Mouse (Mus musculus): ENCODE results near the gene Ninj2.

Gene Ninj2

DNA sequence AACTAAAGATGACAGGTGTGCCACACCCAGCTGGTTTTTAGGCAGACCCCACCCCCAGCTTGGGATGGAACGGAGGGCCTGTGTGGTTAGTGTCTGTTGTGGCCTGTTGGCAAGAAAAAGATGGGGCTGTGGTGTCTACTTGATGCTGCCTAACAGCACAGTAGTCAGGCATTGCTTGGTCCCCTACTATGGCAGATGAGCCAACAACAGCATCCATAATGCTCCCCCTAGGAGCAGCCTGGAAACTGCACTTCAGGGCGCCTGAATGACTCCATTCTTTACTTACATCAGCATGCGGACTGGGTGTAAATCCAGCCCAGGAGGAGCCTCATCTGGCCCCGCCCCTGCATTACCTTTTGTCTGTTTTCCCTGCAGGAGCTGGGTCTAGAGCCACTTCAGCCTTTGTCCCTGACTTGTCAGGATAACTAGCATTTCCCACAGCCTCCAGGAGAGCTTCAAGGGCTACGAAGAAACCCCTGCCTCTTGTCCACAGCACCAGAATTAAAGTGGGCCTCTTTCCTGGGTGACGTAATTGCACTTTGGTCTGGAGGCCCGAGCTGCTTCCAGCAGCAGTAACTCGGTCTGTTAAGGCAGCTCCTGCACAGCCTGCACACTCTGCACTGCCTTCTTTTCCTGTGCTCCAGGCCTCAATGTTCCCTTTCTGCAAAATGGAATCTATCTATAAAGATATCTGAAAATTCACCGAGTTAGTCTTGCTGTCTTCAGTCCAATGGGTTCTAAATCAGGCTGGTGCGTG, 106.7 kb downstream of the Ninj2 start:
- DNase-seq (ENCODE audit: low spot score): no peak

DNA sequence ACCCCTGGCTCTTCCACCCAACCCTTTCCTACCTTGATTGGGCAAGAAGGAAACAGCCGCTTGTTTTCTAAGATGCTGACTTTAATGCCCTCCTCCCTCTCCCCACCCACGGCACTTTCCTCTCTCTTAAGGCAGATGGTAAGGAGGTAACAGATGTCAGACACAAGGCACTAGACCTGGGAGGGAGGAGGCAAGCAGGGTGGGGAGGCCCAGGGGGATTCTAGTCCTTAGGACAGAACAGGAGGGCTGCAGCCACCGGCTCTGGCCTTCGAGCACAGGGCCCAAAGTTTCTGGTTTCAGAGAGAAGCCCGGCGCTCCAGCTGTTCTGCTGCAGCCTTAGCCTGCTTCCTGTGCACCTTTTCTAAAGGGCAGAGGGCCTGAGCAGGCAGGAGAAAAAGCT, 108.8 kb downstream of the Ninj2 start:
- DNase-seq (ENCODE audit: low spot score): no peak

DNA sequence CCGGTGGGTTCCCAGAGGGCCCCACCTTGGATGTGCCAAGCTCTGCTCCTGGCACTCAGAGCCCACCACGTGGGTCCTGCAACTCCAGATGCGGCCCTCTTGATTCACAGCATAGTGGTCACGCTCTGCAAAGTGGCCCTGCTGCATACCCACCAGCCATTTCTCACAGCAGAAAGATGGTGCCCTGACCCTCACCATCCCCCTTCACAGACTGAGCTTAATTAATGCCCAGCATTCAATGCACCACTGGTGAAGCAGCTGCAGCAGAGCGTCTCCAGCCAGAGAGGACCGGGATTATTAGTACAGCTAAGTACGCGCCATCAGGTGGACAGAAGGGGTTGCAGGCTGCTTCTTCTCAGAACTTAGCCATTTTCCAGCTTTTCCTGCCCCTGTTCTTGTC, 109.3 kb downstream of the Ninj2 start:
- no peak for DNase-seq (ENCODE audit: low spot score)

DNA sequence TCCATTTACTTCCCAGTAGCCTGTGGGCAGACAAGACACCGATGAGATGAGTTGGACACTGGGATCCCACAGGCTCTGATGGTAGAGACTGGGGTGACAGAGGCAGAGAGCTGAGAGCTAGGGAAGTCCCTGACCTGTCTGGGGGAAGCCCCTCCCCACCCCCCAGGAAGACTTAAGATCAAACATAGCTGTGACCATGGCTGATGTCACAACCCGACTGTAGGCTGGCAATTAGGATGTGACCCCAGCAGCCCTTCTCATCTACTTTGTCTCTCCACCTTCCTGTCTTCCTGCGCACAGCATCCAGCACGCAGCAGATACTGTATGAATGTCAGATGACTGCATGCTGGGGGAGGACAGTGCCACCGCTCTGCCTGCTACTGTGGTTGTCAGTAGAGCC, 113.4 kb downstream of the Ninj2 start:
- DNase-seq (ENCODE audit: low spot score): no peak

DNA sequence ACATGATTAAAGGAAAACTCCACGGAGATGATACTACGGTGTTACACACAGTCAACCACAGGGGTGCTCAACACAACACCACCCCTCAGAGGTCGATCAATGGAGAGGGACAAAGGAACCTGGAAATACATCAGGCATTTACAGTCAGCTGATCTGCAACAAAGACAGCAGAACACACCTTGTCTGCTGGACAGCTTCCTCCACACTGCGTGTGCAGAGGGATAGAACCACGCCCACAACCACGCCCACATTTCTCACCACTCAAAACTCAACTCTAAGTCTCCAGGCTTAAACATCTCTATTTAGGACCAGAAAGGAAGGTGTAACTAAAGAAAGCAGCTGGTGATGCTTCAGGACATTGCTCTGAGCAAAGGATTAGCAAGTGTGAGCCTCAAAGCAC, 118.4 kb downstream of the Ninj2 start:
- no peak for DNase-seq (ENCODE audit: low spot score)

DNA sequence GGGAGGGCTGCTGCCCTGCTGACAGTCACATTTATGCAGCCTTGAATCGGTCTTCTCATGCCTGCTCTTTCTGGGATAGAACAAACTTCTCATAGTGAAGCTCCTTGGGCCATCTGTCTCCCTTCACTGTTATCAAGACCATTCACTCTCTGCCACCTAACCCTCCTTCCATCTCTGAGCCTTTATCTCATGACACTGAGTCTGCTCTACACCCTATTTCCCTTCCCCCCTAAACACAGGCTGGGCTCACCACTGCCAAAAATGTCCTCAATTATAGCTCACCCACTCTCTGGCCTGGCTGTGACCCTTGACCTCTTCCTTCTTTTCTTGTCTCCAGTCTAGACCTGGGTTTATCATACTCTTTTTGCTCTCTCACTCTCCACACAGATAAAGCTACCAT, 123.6 kb downstream of the Ninj2 start:
- no peak for DNase-seq (ENCODE audit: low spot score)

DNA sequence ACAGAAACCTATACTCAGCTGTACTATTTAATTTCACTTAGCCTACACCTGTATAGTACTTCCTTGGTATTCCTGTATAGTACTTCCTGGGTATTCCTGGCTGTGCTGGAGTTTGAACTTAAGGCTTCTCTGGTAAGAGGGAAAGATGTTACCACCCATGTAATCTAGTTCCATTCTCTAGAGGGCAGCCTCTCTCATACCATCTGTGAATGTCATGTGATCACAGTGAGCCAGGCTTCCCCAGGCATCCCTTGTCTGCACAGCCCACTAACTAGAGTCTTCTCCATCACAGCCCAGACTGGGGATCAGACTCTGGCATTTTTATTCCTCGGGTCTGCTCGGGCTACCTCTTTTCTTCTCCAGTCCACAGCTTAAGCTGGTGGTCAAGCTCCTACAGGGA, 126.1 kb downstream of the Ninj2 start:
- peak; percentile 12 for DNase-seq (ENCODE audit: low spot score)

DNA sequence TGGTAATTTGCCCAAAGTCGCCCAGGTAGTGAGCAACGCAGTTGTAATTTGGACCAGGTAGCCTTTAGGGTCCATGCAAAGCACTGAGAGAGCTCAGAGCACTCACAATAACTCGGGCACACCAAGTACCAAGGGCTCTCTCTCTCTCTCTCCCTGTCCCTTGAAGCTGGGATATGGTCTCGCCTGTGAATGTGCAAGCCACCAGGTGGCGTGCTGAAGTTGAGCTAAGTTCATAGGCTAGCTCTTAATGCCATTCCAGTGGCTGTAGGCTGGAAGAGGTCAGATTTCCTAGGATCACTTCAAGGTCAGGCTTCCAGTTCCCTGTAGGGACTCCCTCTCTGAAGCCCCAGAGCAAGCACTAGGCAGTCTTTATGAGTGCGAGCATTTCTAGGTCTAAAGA, 129.5 kb downstream of the Ninj2 start:
- DNase-seq (ENCODE audit: low spot score): peak; percentile 58

DNA sequence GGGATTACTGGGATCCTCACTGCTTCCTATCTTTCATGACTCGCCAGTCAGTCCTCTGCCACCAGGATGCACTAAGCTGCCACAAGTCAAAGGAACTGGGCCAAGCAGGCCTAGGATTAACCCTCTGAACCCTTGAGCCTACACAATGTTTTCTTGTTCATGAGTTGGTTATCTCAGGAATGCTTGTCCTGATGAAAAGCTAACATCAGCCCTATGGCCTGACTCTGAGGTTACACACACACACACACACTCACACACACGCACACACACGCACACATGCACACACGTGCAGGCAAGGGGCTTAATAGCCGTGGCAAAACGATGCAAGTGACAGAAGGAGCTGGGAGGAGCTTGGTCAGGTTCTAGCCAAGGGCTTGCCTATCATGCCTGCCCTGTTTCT, 132.2 kb downstream of the Ninj2 start:
- DNase-seq (ENCODE audit: low spot score): no peak

DNA sequence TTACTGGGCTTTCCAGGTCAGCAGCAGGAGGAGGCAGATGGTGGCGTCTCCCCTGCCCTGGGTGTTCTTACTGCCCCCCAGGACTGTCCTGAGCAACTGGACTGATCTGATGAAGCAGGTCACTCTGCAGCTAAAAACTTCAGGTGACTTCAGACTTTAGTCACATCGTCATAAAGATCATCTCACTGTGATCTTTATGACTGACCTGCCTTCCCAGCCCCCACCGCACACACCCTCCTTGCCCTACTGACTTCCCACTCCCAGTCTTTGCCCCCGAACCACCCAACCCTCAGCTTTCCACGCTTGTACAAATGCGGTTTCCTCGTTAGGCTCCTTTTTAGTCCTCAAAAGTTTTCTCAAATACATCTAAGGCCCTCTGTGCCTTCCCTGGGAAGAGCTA, 133.9 kb downstream of the Ninj2 start:
- DNase-seq (ENCODE audit: low spot score): no peak

DNA sequence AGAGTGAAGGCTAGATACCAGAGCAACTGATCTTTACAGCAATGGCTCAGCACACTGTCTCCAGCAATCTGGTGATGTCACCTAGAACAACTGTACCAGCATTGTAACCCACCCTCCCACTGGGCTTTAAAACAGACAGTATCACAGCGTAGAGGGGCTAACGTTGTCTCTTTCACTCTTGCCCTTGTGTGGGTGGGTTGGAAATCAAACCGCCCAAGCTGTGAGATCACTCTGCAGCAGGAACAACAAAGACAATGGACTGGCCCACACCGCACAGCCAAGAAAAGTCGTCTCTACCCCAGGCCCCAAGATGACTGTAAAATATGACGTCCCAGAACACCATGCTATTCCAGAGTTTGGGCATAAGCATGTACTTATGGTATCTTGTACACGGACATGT, 136.7 kb downstream of the Ninj2 start:
- no peak for DNase-seq (ENCODE audit: low spot score)

DNA sequence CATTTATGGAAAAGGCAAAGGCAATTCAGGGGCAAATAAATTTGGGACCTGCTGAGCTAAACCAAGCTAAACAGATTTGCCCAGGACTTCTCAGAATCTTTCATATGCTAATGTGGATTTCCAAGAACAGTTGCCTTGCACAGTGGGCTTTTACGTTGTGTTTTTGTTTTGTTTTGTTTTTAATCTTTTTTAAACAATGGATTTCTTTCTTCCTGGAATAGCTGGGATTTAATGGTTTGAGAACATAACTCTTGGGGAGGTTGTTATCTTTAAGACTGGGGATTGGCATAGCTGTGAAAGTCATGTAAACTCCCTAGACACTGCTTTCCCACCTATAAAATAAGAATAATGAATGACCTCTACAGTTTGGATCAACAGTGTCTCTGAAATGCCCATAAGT, 137.3 kb downstream of the Ninj2 start:
- DNase-seq (ENCODE audit: low spot score): no peak

DNA sequence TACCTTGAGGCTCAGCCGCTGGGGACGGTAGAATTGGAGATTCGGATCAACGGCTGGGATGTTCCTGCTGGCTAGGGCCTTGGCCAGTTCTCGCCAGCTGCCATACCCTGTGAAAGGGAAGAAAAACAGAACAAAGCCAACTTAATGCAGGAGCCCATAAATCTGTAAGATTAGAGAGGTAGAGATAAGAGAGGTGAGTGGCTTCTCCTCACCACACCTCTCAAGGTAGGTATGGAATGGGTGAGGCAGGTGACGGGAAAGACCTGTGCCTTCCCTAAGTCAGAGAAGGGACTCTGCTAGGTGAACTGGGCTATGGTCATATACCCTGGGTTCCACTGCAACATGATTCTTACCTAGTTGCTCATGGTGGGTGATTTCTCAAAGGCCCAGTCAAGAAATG, 139.7 kb downstream of the Ninj2 start:
- DNase-seq (ENCODE audit: low spot score): no peak

DNA sequence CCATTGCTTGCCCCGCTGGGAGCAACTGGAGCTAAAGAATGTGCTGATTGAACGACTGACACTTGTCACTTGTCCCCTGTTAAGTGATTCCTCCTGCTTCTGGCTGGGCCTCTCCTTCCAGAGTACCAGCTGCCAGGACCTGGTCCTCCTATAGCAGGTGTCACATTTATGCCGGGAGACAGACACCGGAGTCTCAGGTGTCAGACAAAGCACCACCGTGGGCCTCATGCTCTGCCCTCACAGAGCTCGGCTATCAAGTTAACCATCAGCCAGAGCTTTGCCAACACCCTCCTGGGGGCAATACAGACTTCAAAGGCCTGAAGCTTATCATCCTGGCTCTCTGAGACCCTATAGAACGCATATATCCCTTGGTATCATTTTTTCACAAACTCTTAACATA, 142.7 kb downstream of the Ninj2 start:
- no peak for DNase-seq (ENCODE audit: low spot score)

DNA sequence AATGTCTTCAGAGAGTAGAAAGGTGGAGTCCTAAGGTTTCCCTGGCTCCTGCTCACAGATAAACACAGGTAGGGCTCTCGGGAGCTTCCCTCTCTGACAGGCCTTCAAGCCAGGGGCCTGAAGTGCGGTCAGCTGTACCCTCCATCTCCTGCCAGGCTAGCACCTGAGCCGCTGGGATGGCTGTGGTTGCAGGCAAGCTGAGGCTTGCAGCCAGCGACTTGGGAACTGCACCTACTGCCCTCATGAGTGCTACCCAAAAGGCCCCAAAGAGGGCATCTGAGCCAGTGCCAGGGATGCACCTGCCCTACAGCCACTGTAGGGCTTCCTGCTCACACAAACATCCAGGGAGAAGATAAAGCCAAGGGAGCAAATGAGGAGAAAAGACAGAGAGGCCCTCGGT, 147.3 kb downstream of the Ninj2 start:
- no peak for DNase-seq (ENCODE audit: low spot score)

DNA sequence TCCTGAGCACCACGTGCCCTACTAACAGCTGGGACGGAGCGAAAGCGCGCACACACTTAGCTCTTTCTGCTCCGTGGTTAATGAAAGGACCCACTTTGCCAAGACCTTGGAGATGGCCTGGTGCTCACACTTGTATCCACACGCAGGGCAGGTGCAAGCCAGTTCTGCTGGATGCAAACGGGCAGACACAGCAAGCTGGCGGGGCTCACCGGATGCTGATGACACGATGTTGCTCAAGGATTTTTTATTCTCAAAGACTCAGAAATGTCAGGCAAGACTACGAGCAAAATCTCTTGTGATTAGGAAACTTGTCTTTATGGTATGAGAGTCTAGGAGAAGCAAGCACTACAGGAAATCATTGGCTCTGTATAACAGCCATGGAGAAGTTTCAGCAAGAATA, 148.3 kb downstream of the Ninj2 start:
- no peak for DNase-seq (ENCODE audit: low spot score)

DNA sequence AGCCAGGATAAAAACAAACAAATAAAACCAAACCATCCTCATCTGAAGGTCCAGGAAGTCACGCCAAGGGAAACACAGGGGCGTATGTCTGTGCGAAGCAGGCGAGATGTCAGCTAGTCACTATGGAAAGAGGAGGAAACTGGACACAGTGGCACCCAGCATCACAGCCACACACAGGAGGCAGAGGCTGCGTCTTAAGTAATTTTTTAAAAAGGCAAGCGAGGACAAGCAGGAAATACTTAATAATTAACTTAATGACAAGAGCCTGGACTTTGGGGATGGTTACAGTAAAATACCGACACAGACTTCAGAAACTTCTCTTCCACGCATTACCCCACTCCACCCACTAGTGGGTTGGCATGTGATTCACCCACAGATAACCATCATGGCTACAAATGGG, 149.4 kb downstream of the Ninj2 start:
- peak; percentile 7 for DNase-seq (ENCODE audit: low spot score)

DNA sequence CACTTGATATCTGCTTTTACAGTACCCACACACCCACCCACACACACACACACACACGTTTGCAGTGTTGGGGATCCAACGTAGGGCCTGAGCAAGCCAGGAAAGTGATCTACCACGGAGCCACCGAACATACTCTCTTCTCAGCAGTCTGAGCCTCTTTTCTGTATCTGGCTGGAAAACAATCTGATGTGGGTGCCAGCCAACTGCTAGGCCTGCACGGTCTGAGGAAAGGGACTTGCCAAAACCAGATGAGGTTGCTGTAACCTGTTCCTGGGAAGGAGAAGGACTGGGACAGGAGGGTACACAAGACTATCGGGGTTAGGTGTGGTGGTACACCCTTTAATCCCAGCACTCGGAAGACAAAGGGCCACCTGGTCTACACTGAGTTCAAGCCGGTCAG, 150.1 kb downstream of the Ninj2 start:
- peak; percentile 45 for DNase-seq (ENCODE audit: low spot score)

DNA sequence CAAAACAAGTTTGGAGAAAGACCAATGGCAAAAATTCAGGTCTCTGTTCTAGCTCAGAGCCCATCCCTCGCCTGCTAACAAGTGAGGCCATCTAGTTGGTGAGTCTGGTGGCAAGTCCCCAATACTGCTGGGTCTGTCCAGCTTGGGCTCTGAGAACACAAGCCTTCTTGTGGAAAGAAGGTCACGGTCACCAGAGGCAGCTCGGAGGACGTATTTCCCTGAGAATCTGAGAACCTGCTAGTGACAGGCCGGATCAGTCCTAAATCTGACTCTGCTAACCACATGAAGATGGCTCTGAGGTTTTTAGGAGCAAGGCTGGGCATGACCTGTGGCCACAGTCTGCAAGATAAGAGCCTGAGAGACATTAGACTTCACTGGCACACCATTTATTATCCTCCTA, 153.5 kb downstream of the Ninj2 start:
- DNase-seq (ENCODE audit: low spot score): no peak

DNA sequence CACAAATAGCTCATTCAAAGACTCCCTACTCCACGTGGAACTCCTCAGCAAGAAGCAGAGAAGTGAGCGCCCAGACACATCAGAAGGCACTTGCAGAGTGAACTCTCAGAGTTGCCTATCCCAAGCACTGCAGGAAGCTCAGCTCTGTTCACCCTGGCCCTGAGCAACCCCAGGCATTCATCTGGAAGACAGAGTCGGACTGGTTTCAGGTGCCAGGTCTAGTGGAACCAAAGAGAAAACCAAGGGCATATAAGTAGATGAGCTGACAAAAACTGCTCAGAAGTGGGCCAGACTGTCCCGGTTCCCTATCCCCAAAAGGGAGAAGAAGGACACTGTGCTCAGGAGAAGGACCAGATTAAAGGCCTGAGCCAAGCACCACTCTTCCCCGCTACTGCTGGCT, 156.7 kb downstream of the Ninj2 start:
- no peak for DNase-seq (ENCODE audit: low spot score)

Data from MN1 (cell line).